Mouse (Mus musculus) forebrain, embryonic 11.5 days (tissue): Measurements from ENCODE around the gene Dhh. TPM values are rescaled to one million over a fixed set of nuclear protein-coding genes. Genes with fewer than 3 reads are reported as not detected.

ENCODE experiments used
- polyA plus RNA-seq: library from polyadenylated mRNA; unstranded; fragments of >200 nt; fragmentation: Nextera tagmentation; extraction: Ambion mirVana; gene quantifications from 2 replicates; pipeline ENCODE4 v1.2.1, GENCODE M21; 2014

Gene Dhh
- polyA plus RNA-seq, 1 experiment from 2014 or later = 0.28 TPM

Other genes starting within 250 kb of the Dhh start
- 24.2 and 31.2 TPM in 2 replicates for gene Ddx23, start 235.6 kb downstream of the Dhh start, polyA plus RNA-seq
- gene Rnd1, start 221.1 kb downstream of the Dhh start, polyA plus RNA-seq = 1.9 and 2.8 TPM in 2 replicates
- 0.92 and 1.3 TPM in 2 replicates for gene Ccdc65, start 190.3 kb downstream of the Dhh start, polyA plus RNA-seq
- 6.1 and 6.7 TPM in 2 replicates for gene Fkbp11, start 170.3 kb downstream of the Dhh start, polyA plus RNA-seq
- gene Arf3, start 135.3 kb downstream of the Dhh start, polyA plus RNA-seq = 38.1 and 41.4 TPM in 2 replicates
- 0.41 and 0.43 TPM in 2 replicates for gene Wnt10b, start 120.4 kb downstream of the Dhh start, polyA plus RNA-seq
- gene Wnt1, start 108.7 kb downstream of the Dhh start, polyA plus RNA-seq = 0.47 and 0.68 TPM in 2 replicates
- gene Ddn, start 89.0 kb downstream of the Dhh start, polyA plus RNA-seq = not detected in 2 replicates
- gene Prkag1, start 67.0 kb downstream of the Dhh start, polyA plus RNA-seq = 89.4 and 92.5 TPM in 2 replicates
- 20.1 and 20.6 TPM in 2 replicates for gene Kmt2d, start 27.3 kb downstream of the Dhh start, polyA plus RNA-seq
- gene Rhebl1, start 4.0 kb downstream of the Dhh start, polyA plus RNA-seq = 12.5 and 14.1 TPM in 2 replicates
- 8.7 and 9.4 TPM in 2 replicates for gene Lmbr1l, start 19.7 kb upstream of the Dhh start, polyA plus RNA-seq
- gene Tuba1b, start 36.0 kb upstream of the Dhh start, polyA plus RNA-seq = 2,366 and 2,605 TPM in 2 replicates
- gene Gm49450, start 55.0 kb upstream of the Dhh start, polyA plus RNA-seq = not detected in 2 replicates
- gene Tuba1a, start 55.2 kb upstream of the Dhh start, polyA plus RNA-seq = 5,083 and 5,852 TPM in 2 replicates
- gene Tuba1c, start 131.4 kb upstream of the Dhh start, polyA plus RNA-seq = 142 and 160 TPM in 2 replicates
- 0.19 and 0.94 TPM in 2 replicates for gene Prph, start 156.6 kb upstream of the Dhh start, polyA plus RNA-seq
- gene Troap, start 176.0 kb upstream of the Dhh start, polyA plus RNA-seq = 38.8 and 40.2 TPM in 2 replicates
- gene C1ql4, start 189.3 kb upstream of the Dhh start, polyA plus RNA-seq = 0.12 TPM in 1 of 2 replicates, not detected in the other
- 0.16 and 0.40 TPM in 2 replicates for gene Dnajc22, start 194.6 kb upstream of the Dhh start, polyA plus RNA-seq
- 60.3 and 60.7 TPM in 2 replicates for gene Spats2, start 227.4 kb upstream of the Dhh start, polyA plus RNA-seq